Mouse (Mus musculus) liver, embryonic 14.5 days (tissue): ENCODE measurements around the gene Cdc42ep2.

ENCODE experiments used
- CTCF ChIP-seq: IDR thresholded peaks from 2 replicates; pipeline ENCODE4 v1.5.1; 2016; ENCODE audit warnings: antibody characterized with exemption, low read depth, control low read depth
- EP300 ChIP-seq: IDR thresholded peaks from 2 replicates; pipeline ENCODE4 v1.6.1; 2016; ENCODE audit warnings: antibody characterized with exemption, low read depth

DNA sequence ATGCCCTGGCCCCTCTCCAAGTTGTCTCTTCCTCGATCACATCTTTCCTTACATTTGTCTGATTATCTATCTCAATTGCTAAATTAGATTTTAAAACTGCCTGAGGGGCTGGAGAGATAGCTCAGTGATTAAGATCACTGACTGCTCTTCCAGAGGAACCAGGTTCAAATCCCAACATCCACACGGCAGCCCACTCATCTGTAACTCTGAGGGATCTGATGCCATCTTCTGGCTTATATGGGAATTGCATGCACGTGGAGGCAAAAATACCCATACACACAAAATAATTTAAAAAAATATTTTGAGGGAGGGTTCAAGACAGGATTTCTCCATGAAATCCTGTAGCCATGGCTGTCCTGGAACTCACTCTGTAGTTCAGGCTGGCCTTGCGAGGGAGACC lies 38.8 kb downstream of the Cdc42ep2 start:
- peak; percentile 76 for TF ChIP-seq CTCF
- no peak for TF ChIP-seq EP300
